Comparison of ENCODE assay signal across 29 mouse cellular contexts in genomic region chr1:139007475-139007874, GRCm38 (mm10). TPM values are rescaled to one million over a fixed set of nuclear protein-coding genes. Genes with fewer than 3 reads are reported as not detected.
DNase-seq lines count a peak whose midpoint lies in the region; ATAC-seq and TF ChIP-seq lines count a peak whose summit lies in the region.
"Had no signal": no experiment of that assay in that cellular context is flagged by ENCODE, and none has a peak within 500 bp of the region (broad histone marks: within the 10 kb centered on the region; RNA-seq: fewer than 3 reads in every experiment).

No protein-coding gene starts in this region.

- TF ChIP-seq CTCF in intestine, postnatal 0 days (IDR thresholded peaks at IDR 0.05; ENCODE audit: low read depth), result no peak
- TF ChIP-seq CTCF in bone marrow macrophage, adult 2 months (IDR thresholded peaks at IDR 0.05; ENCODE audit: low read depth, low read length), result no peak

- no peak overlapping the region for H3K4me2 ChIP-seq in intestine, embryonic 14.5 days (ENCODE audit: low read length)
- H3K4me2 ChIP-seq in intestine, postnatal 0 days (replicated peaks; ENCODE audit: low read depth), result no peak overlapping the region
- H3K4me2 ChIP-seq: embryonic facial prominence, embryonic 13.5 days; embryonic facial prominence, embryonic 15.5 days; forebrain, embryonic 12.5 days had no signal

- no peak overlapping the region for H3K27ac ChIP-seq in intestine, embryonic 14.5 days (ENCODE audit: low read depth)
- no peak overlapping the region for H3K27ac ChIP-seq in intestine, postnatal 0 days (ENCODE audit: low read depth, low read length)
- peak overlapping the region; percentile 55 for H3K27ac ChIP-seq in bone marrow macrophage, adult 2 months (ENCODE audit: insufficient read depth, low read depth, low read length)
- H3K27ac ChIP-seq: embryonic facial prominence, embryonic 13.5 days; embryonic facial prominence, embryonic 15.5 days; forebrain, embryonic 10.5 days; forebrain, embryonic 12.5 days had no signal

- H3K9me3 ChIP-seq in intestine, embryonic 14.5 days (ENCODE audit: control insufficient read depth, low read length), result no peaks in the 10 kb centered on the region
- H3K9me3 ChIP-seq in intestine, postnatal 0 days (ENCODE audit: control insufficient read depth), result no peaks in the 10 kb centered on the region
- H3K9me3 ChIP-seq: embryonic facial prominence, embryonic 13.5 days; embryonic facial prominence, embryonic 15.5 days; forebrain, embryonic 10.5 days; forebrain, embryonic 12.5 days; G1E had no signal

- ATAC-seq in intestine, embryonic 14.5 days (replicated peaks; ENCODE audit: low FRiP score, low TSS enrichment, low read depth), result no peak
- no peak for ATAC-seq in intestine, postnatal 0 days
- ATAC-seq in granulocyte monocyte progenitor cell, adult 5-6 weeks (replicated peaks; ENCODE audit: poor library complexity, severe bottlenecking), result peak; percentile 79
- ATAC-seq in megakaryocyte progenitor cell, adult 5-6 weeks (replicated peaks; ENCODE audit: poor library complexity), result peak; percentile 65
- ATAC-seq: activated CD4-positive, CD25-positive, alpha-beta regulatory T cell, adult 4 months; CD4-positive, CD25-positive, alpha-beta regulatory T cell, adult 4 months; forebrain, embryonic 14.5 days; forebrain, embryonic 16.5 days; Patski had no signal

- no peaks in the 10 kb centered on the region for H3K36me3 ChIP-seq in intestine, embryonic 14.5 days (ENCODE audit: control insufficient read depth, insufficient read depth, low read length)
- H3K36me3 ChIP-seq in intestine, postnatal 0 days (ENCODE audit: control insufficient read depth, insufficient read depth), result no peaks in the 10 kb centered on the region
- H3K36me3 ChIP-seq: embryonic facial prominence, embryonic 13.5 days; embryonic facial prominence, embryonic 15.5 days; forebrain, embryonic 10.5 days; forebrain, embryonic 12.5 days had no signal

- 93% methylated on average over 3 of the region's 3 CpGs for WGBS in intestine, embryonic 14.5 days
- WGBS in intestine, postnatal 0 days, result 91% methylated on average over 3 of the region's 3 CpGs

- H3K4me3 ChIP-seq in intestine, embryonic 14.5 days (ENCODE audit: low read depth, low read length), result no peak overlapping the region
- no peak overlapping the region for H3K4me3 ChIP-seq in intestine, postnatal 0 days (ENCODE audit: low read depth, low read length)
- H3K4me3 ChIP-seq in bone marrow macrophage, adult 2 months (ENCODE audit: insufficient read depth, low read length), result no peak overlapping the region
- H3K4me3 ChIP-seq: embryonic facial prominence, embryonic 13.5 days; embryonic facial prominence, embryonic 15.5 days; erythroblast, embryonic 14.5 days; forebrain, embryonic 10.5 days; forebrain, embryonic 12.5 days had no signal

- no peak overlapping the region for H3K9ac ChIP-seq in intestine, embryonic 14.5 days (ENCODE audit: low read length)
- no peak overlapping the region for H3K9ac ChIP-seq in intestine, postnatal 0 days (ENCODE audit: low read depth, low read length)
- H3K9ac ChIP-seq: embryonic facial prominence, embryonic 13.5 days; embryonic facial prominence, embryonic 15.5 days; forebrain, embryonic 12.5 days had no signal

- peak; percentile 25 for DNase-seq in intestine, embryonic 14.5 days (ENCODE audit: low spot score)
- DNase-seq in testis, postnatal 10 days (ENCODE audit: low spot score), result no peak
- DNase-seq in cerebellum, postnatal 14 days, result no peak
- DNase-seq in embryo, embryonic 9.5 days (ENCODE audit: extremely low spot score), result no peak
- DNase-seq: adrenal gland, adult 8-10 months; adrenal gland, postnatal 14 days; adrenal gland, postnatal 36 days; B cell, adult 2 months; cerebellum, adult 11 months; cerebellum, adult 18-20 months; cerebellum, adult 8-10 months; cerebellum, adult 9-11 months; cerebellum, postnatal 25 days had no signal

- no peaks in the 10 kb centered on the region for H3K27me3 ChIP-seq in intestine, embryonic 14.5 days (replicated peaks; ENCODE audit: control insufficient read depth, insufficient read depth, low read length)
- no peaks in the 10 kb centered on the region for H3K27me3 ChIP-seq in intestine, postnatal 0 days (replicated peaks; ENCODE audit: control insufficient read depth, insufficient read depth, low read length)
- H3K27me3 ChIP-seq: CH12.LX; embryonic facial prominence, embryonic 13.5 days; embryonic facial prominence, embryonic 15.5 days; forebrain, embryonic 12.5 days; Patski had no signal

- H3K4me1 ChIP-seq in intestine, embryonic 14.5 days (replicated peaks; ENCODE audit: control insufficient read depth, insufficient read depth, low read length), result no peaks in the 10 kb centered on the region
- H3K4me1 ChIP-seq in intestine, postnatal 0 days (replicated peaks; ENCODE audit: control insufficient read depth, insufficient read depth, low read length), result no peaks in the 10 kb centered on the region
- H3K4me1 ChIP-seq in bone marrow macrophage, adult 2 months (ENCODE audit: control insufficient read depth, insufficient read depth, low read length), result peaks cover 29% of the 10 kb centered on the region
- H3K4me1 ChIP-seq: embryonic facial prominence, embryonic 13.5 days; embryonic facial prominence, embryonic 15.5 days had no signal

- no peak for TF ChIP-seq POLR2A in bone marrow macrophage, adult 2 months (IDR thresholded peaks at IDR 0.05; ENCODE audit: borderline replicate concordance, low read depth, low read length)

RNA-seq across cellular contexts. Expression of gene Dennd1b, which starts 44.2 kb away (rescaled TPM):
- polyA plus RNA-seq in intestine, embryonic 14.5 days (2014; fragmentation: Nextera tagmentation; extraction: Ambion mirVana), result 10.2 and 11.6 TPM in 2 replicates
- 18.3 and 19.1 TPM in 2 replicates for polyA plus RNA-seq in intestine, postnatal 0 days (2015; fragmentation: Nextera tagmentation; extraction: Ambion mirVana)
- 25.2 and 34.4 TPM in 2 replicates for polyA plus RNA-seq in bone marrow macrophage, adult 2 months (2012; ENCODE audit: insufficient read depth, insufficient read length, missing spikeins)
- total RNA-seq in granulocyte monocyte progenitor cell, adult 5-6 weeks (2014; fragmentation: Nextera tagmentation), result 33.4 and 35.0 TPM in 2 replicates
- 19.0 and 22.0 TPM in 2 replicates for total RNA-seq in granulocyte monocyte progenitor cell, adult 5-6 weeks (2017)
- total RNA-seq in megakaryocyte progenitor cell, adult 5-6 weeks (2015), result 21.3 and 35.7 TPM in 2 replicates
- 21.5 and 22.6 TPM in 2 replicates for total RNA-seq in megakaryocyte progenitor cell, adult 5-6 weeks (2017)
- polyA plus RNA-seq: erythroblast, embryonic 14.5 days had no signal

Comparison
In these comparisons a context has a peak if more than half of its experiments do, and no peak if none do; other contexts are left out.
1. ATAC-seq: peak in granulocyte monocyte progenitor cell, adult 5-6 weeks (single experiment) and megakaryocyte progenitor cell, adult 5-6 weeks (single experiment); none in intestine, embryonic 14.5 days (single experiment) and intestine, postnatal 0 days (single experiment).